In genomic region chr19:16132791-16132864, GRCm38 (mm10) we compare ENCODE assay signal across 7 mouse cellular contexts. TPM values are rescaled to one million over a fixed set of nuclear protein-coding genes. Genes with fewer than 3 reads are reported as not detected.
DNase-seq lines count a peak whose midpoint lies in the region; ATAC-seq and TF ChIP-seq lines count a peak whose summit lies in the region.

Gene Gnaq, plus strand, starts transcription at chr19:16132831.

- no peak for TF ChIP-seq CTCF in CH12.LX (conservative IDR thresholded peaks at IDR 0.05 in 1 of 2, IDR thresholded peaks at IDR 0.05 in 1 of 2; ENCODE audit: low read depth in 2 of 2, low read length in 2 of 2)
- no peak for TF ChIP-seq CTCF in Patski (IDR thresholded peaks at IDR 0.05)
- TF ChIP-seq CTCF in gastrocnemius, adult 2 months (IDR thresholded peaks at IDR 0.05) = no peak
- no peak for TF ChIP-seq CTCF in hindbrain, postnatal 0 days (IDR thresholded peaks at IDR 0.05; ENCODE audit: low read depth)

- peak within 1 kb of the TSS; percentile 58 to 90 (median 76) for H3K4me3 ChIP-seq in CH12.LX (replicated peaks in 1 of 3; ENCODE audit: low read depth in 2 of 3, low read length in 2 of 3, poor library complexity in 1 of 3)
- peak within 1 kb of the TSS; percentile 95 for H3K4me3 ChIP-seq in gastrocnemius, adult 2 months
- peak within 1 kb of the TSS; percentile 92 for H3K4me3 ChIP-seq in hindbrain, postnatal 0 days (ENCODE audit: low read length)

- H3K4me1 ChIP-seq in CH12.LX (ENCODE audit: control insufficient read depth in 1 of 2, insufficient read depth in 2 of 2) = peaks cover 6 to 34% of the 10 kb centered on the region in 2 experiments
- H3K4me1 ChIP-seq in hindbrain, postnatal 0 days (ENCODE audit: insufficient read depth, low read length) = peaks cover 27% of the 10 kb centered on the region

- intact Hi-C loops in gastrocnemius, adult 2 months (cut with DNase I) = loop anchor here (2.0 to 5.0 kb wide), 2 partner anchors 66 to 190 kb away; no protein-coding TSS in a partner anchor

- H3K79me2 ChIP-seq in CH12.LX (replicated peaks; ENCODE audit: control insufficient read depth, extremely low read depth, insufficient read depth, poor library complexity, severe bottlenecking) = peaks cover 13% of the 10 kb centered on the region

- no peak for TF ChIP-seq EP300 in CH12.LX (IDR thresholded peaks at IDR 0.05; ENCODE audit: low read length)

- in situ Hi-C loops in CH12.LX (cut with MboI; ENCODE audit: low pct_ligation_motif_present, low pct_unique_long_range_greater_than_20kb, low sequenced_read_pairs) (loop anchor here (10.0 kb wide), 1 partner anchor 192 kb away; no protein-coding TSS in a partner anchor), Patski (cut with MboI; ENCODE audit: low pct_unique_long_range_greater_than_20kb) (no loop called here)

- no peaks in the 10 kb centered on the region for H3K27me3 ChIP-seq in CH12.LX (replicated peaks)
- H3K27me3 ChIP-seq in Patski = no peaks in the 10 kb centered on the region
- no peaks in the 10 kb centered on the region for H3K27me3 ChIP-seq in hindbrain, postnatal 0 days (ENCODE audit: insufficient read depth, low read length)

- H3K9me3 ChIP-seq in CH12.LX (replicated peaks; ENCODE audit: low read length) = peaks cover 2% of the 10 kb centered on the region
- no peaks in the 10 kb centered on the region for H3K9me3 ChIP-seq in hindbrain, postnatal 0 days (ENCODE audit: low read length)

- no peak for TF ChIP-seq RAD21 in CH12.LX (IDR thresholded peaks at IDR 0.05; ENCODE audit: low read depth, low read length)

- H3K9ac ChIP-seq in CH12.LX (ENCODE audit: insufficient read depth, low read depth) = peak within 1 kb of the TSS; percentile 91
- H3K9ac ChIP-seq in hindbrain, postnatal 0 days (replicated peaks; ENCODE audit: low read length) = peak within 1 kb of the TSS; percentile 93

- H3K36me3 ChIP-seq in CH12.LX (replicated peaks in 1 of 2; ENCODE audit: control insufficient read depth in 1 of 2, insufficient read depth in 1 of 2, low read length in 1 of 2) = peaks cover 0 to 3% of the 10 kb centered on the region in 2 experiments
- H3K36me3 ChIP-seq in hindbrain, postnatal 0 days (ENCODE audit: insufficient read depth, low read length) = no peaks in the 10 kb centered on the region

- peak within 1 kb of the TSS; percentile 88 for H3K4me2 ChIP-seq in CH12.LX (ENCODE audit: insufficient read depth, low read depth, poor library complexity, severe bottlenecking)
- H3K4me2 ChIP-seq in hindbrain, postnatal 0 days (ENCODE audit: low read depth, low read length) = peak within 1 kb of the TSS; percentile 62

- WGBS in hindbrain, postnatal 0 days = 4% methylated on average over 5 of the region's 14 CpGs

- dilution Hi-C loops in CH12.LX (cut with MboI; ENCODE audit: extremely low pct_ligation_motif_present, extremely low pct_unique_long_range_greater_than_20kb, low sequenced_read_pairs) = no loop called here

- ATAC-seq in Patski = no peak
- ATAC-seq in hindbrain, postnatal 0 days = no peak
- ATAC-seq in megakaryocyte, adult 5-6 weeks (ENCODE audit: poor library complexity, severe bottlenecking) = no peak

- POLR2A ChIA-PET in Patski (lab: Charles Lee) = interaction anchor here (1.4 kb wide), 1 partner anchor 62 kb away, joined by 3 read pairs; no protein-coding TSS in a partner anchor

- no peak for DNase-seq in CH12.LX (ENCODE audit: extremely low read depth)
- DNase-seq in Patski (ENCODE audit: low read depth, low spot score) = no peak
- no peak for DNase-seq in gastrocnemius, adult 2 months
- DNase-seq in hindbrain, postnatal 0 days (ENCODE audit: low spot score) = no peak
- no peak for DNase-seq in ovary, postnatal 36 days (ENCODE audit: low spot score)
- DNase-seq in frontal cortex, postnatal 36 days (ENCODE audit: low spot score in 2 of 2) = no peak

- TF ChIP-seq POLR2A in CH12.LX (IDR thresholded peaks at IDR 0.05; ENCODE audit: low read depth, low read length) = no peak

- H3K27ac ChIP-seq in CH12.LX (ENCODE audit: insufficient read depth, low read depth) = peak within 1 kb of the TSS; percentile 14; the same call in 1 of the 2 replicates
- peak within 1 kb of the TSS; percentile 96 for H3K27ac ChIP-seq in gastrocnemius, adult 2 months
- peak within 1 kb of the TSS; percentile 98 for H3K27ac ChIP-seq in hindbrain, postnatal 0 days

- CTCF ChIA-PET in Patski (lab: Charles Lee) = no interaction called here

TF ChIP-seq in CH12.LX, 34 proteins besides CTCF, POLR2A, EP300 and RAD21:
- TF ChIP-seq SMC3 (IDR thresholded peaks at IDR 0.05; ENCODE audit: low read depth, low read length) = no peak
- no peak for TF ChIP-seq ZKSCAN1 (IDR thresholded peaks at IDR 0.05; ENCODE audit: borderline replicate concordance, low read depth, low read length)
- TF ChIP-seq KAT2A (IDR thresholded peaks at IDR 0.05; ENCODE audit: insufficient replicate concordance, low read length) = no peak
- no peak for TF ChIP-seq ETS1 (conservative IDR thresholded peaks at IDR 0.05; ENCODE audit: low read depth, low read length)
- TF ChIP-seq MYC (IDR thresholded peaks at IDR 0.05; ENCODE audit: low read depth, low read length) = no peak

RNA-seq across cellular contexts. Expression of gene Gnaq, which starts in this region (rescaled TPM):
- total RNA-seq in CH12.LX (2012; rRNA removed) (5.7 and 8.1 TPM in 2 replicates), CH12.LX (2014; rRNA removed) (5.1 and 8.2 TPM in 2 replicates)
- polyA plus RNA-seq in CH12.LX (2012; ENCODE audit: insufficient read length, low read depth) (12.9 and 15.9 TPM in 2 replicates), Patski (2021) (76.6 TPM)
- total RNA-seq in gastrocnemius, adult 2 months (2021) = 10 to 100 TPM; 12.2 to 15.7 TPM
- total RNA-seq in hindbrain, postnatal 0 days (2014; rRNA removed) = 101 and 103 TPM in 2 replicates
- 75.1 and 85.7 TPM in 2 replicates for polyA plus RNA-seq in hindbrain, postnatal 0 days (2015; fragmentation: Nextera tagmentation; extraction: Ambion mirVana)
- total RNA-seq in megakaryocyte, adult 5-6 weeks (2015) = 24.9 and 28.3 TPM in 2 replicates
- 17.8 and 25.3 TPM in 2 replicates for total RNA-seq in megakaryocyte, adult 5-6 weeks (2017)

Comparison
In these comparisons a context has a peak if more than half of its experiments do, and no peak if none do; other contexts are left out.
1. H3K27ac ChIP-seq: peak in every context shown above with its lines; median percentile 98 in hindbrain, postnatal 0 days; 96 in gastrocnemius, adult 2 months; 14 in CH12.LX.